Mouse (Mus musculus): ENCODE measurements at regions not wholly inside any gene's neighbourhood (a gene's known extent, or its start where the extent isn't known, plus 50 kb on each side); places are given as distances from the start of the nearest gene placed in this dataset.
A peak's percentile ranks its signal among the peaks of the same experiment; 100 is the strongest.

DNA sequence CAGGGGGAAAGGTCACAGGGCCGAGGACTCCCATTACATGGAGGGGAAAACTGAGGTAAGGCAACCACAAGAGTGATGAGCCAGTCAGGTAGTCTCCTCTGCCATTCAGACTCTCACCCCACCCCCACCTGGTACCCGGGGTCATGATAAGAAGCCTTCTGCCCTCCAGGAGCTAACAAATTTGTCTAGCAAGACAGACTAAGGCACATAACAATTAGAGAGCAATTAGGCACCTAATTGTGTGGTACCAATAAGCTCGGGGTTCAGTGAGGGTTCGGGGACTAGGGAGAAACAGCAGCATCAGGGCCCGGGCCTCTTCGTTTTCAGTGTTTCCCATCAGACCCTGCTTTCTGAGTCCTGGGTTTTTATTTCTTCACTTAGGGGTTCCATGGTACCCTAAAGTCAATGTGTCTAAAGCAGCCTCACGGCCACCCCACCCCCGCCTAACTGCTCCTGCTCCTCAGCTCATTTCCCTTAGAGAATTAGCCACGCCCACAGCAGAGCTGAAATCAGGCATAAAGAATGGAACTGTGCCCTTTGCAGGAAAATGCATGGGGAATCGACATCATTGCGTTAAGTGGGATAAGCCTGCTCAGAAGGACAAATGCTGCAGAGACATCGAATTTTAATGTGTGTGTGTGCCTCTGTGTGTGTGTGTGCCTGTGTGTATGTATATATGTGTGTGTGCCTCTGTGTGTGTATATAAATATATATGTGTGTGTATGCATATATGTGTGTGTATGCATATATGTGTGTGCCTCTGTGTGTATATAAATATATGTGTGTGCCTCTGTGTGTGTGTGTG lies 249.3 kb downstream of the Cryba4 start:
- H3K27ac ChIP-seq (replicated peaks), result peak overlapping the region; percentile 93
- no peaks in the 10 kb centered on the region for H3K27me3 ChIP-seq
- H3K9me3 ChIP-seq, result peaks cover 7% of the 10 kb centered on the region; the same call in 1 of the 2 replicates
- H3K36me3 ChIP-seq, result no peaks in the 10 kb centered on the region
- no peak overlapping the region for H3K9ac ChIP-seq (replicated peaks)
- H3K4me2 ChIP-seq (replicated peaks), result no peak overlapping the region
- 12% methylated on average over 12 of the region's 12 CpGs for WGBS
- H3K4me1 ChIP-seq, result peaks cover 22% of the 10 kb centered on the region
- ATAC-seq (replicated peaks), result no peak
- H3K4me3 ChIP-seq, result no peak overlapping the region

DNA sequence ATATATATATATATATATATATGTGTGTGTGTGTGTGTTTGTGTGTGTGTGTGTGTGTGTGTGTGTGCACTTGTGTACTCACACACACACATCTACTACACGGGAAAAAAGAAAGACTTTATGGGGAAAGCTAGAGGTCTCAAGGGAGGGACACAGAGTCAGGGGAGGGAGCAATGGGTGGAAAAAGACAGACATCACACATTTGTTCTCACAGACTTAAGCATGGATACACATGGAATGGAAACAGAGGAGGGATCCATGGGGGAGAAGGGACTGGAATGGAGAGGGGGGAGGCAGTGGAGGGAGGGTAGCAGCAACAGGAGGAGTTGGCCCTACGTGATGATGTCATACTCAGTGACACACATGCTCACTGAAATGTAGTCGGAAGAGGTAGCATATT lies 248.3 kb downstream of the Cryba4 start:
- no peak overlapping the region for H3K4me2 ChIP-seq (replicated peaks)
- ATAC-seq (replicated peaks), result no peak
- H3K27ac ChIP-seq (replicated peaks), result no peak overlapping the region
- H3K27me3 ChIP-seq, result no peaks in the 10 kb centered on the region
- H3K9me3 ChIP-seq, result peaks cover 7% of the 10 kb centered on the region; the same call in 1 of the 2 replicates
- no peak overlapping the region for H3K4me3 ChIP-seq
- peaks cover 22% of the 10 kb centered on the region for H3K4me1 ChIP-seq
- H3K36me3 ChIP-seq, result no peaks in the 10 kb centered on the region
- H3K9ac ChIP-seq (replicated peaks), result no peak overlapping the region
- WGBS, result 75% methylated on average over 3 of the region's 3 CpGs

DNA sequence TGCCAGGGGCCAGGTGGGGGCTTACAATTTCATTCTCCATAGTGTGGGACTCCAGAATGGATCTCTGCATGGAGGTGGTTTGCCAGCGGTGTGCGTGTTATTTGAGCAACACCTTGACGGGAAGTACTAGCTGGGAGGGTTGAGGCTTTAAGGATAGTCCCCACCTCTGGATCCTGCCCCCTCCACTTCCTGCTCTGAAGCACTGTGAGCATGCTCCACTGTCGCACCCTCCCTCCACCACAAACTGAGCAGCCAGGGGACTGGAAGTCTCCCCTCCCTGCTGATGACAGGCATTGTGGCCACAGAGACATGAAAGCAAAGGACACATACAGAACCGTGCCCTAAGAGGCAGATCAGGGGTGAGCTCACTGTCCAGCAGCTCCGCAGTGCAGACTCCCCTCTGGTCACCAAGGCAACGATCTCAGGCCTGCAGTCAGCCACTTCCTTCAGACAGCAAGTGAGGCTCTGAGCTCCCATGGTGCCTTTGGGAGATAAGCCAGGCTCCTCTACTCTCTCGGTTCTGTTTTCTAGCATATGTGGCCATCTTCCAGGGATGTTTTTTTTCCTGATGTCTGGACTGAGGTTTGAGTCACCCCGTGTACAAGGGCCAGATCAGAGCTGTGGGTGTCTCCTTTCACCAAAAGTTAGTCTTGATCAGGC lies 239.7 kb downstream of the Cryba4 start:
- no peak overlapping the region for H3K9ac ChIP-seq (replicated peaks)
- no peaks in the 10 kb centered on the region for H3K27me3 ChIP-seq
- ATAC-seq (replicated peaks), result 0 out of 2 replicates have a peak, but pooled peaks have one; percentile 51
- no peak overlapping the region for H3K27ac ChIP-seq (replicated peaks)
- no peaks in the 10 kb centered on the region for H3K9me3 ChIP-seq
- no peak overlapping the region for H3K4me3 ChIP-seq
- H3K4me2 ChIP-seq (replicated peaks), result no peak overlapping the region
- 33% methylated on average over 9 of the region's 9 CpGs for WGBS
- H3K36me3 ChIP-seq, result no peaks in the 10 kb centered on the region
- peaks cover 5% of the 10 kb centered on the region for H3K4me1 ChIP-seq

DNA sequence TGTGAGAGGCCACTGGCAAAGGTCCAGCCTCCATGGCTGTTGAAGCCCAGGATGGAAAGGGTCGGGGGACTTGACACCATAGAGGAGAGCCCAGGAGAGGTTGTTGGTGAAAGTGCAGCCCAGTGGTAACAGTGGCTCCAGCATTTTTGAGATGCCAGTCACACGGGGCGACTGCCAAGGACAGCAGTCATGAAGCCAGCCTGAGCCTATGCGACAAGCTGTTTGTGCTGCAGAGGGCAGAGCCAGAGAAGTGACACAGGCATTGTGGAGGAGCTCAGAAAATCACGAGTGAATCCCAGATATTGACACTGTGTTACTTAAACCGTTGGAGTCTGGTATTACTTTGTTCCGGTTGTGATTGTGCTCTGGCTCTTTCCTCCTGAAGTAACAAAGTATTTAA lies 233.4 kb downstream of the Cryba4 start:
- H3K9me3 ChIP-seq, result no peaks in the 10 kb centered on the region
- H3K4me2 ChIP-seq (replicated peaks), result no peak overlapping the region
- ATAC-seq (replicated peaks), result no peak
- 0 out of 2 replicates have a peak overlapping the region, but pooled peaks have one; percentile 27 for H3K27ac ChIP-seq (replicated peaks)
- H3K9ac ChIP-seq (replicated peaks), result no peak overlapping the region
- peaks cover 17% of the 10 kb centered on the region for H3K4me1 ChIP-seq
- no peak overlapping the region for H3K4me3 ChIP-seq
- H3K27me3 ChIP-seq, result no peaks in the 10 kb centered on the region
- no peaks in the 10 kb centered on the region for H3K36me3 ChIP-seq
- WGBS, result 52% methylated on average over 7 of the region's 7 CpGs

DNA sequence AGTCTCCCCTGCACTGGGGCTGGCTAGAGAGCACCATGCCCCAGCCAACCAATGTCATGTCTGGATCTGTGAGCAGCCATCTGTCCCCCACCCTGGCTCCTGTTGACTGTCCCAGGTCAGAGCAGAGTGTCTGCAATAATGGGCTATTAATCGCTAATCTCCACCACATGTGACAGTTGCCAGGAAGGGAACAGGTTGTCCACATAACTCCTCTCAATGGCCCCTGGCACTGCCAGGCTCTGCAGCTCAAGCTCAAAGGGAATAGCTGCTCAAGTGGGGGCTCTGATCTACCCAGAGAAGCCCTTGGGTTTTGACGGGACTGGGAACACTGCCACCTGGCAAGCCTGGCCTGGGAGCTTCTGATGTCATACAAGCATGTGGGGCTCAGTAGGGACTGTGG lies 231.4 kb downstream of the Cryba4 start:
- 44% methylated on average over 2 of the region's 2 CpGs for WGBS

GRCm38 (mm10) chr5:112029955-112030354 lies 222.4 kb downstream of the Cryba4 start:
- H3K27ac ChIP-seq (replicated peaks), result peak overlapping the region; percentile 77
- no peak overlapping the region for H3K4me2 ChIP-seq (replicated peaks)
- no peaks in the 10 kb centered on the region for H3K27me3 ChIP-seq
- no peaks in the 10 kb centered on the region for H3K36me3 ChIP-seq
- ATAC-seq (replicated peaks), result peak; percentile 69
- WGBS, result 9% methylated on average over 11 of the region's 11 CpGs
- H3K9ac ChIP-seq (replicated peaks), result no peak overlapping the region
- H3K4me1 ChIP-seq, result peaks cover 26% of the 10 kb centered on the region
- no peak overlapping the region for H3K4me3 ChIP-seq
- no peaks in the 10 kb centered on the region for H3K9me3 ChIP-seq

More for the DNA sequence above, 231.4 kb downstream of the Cryba4 start:
- peak overlapping the region; percentile 37 for H3K27ac ChIP-seq (replicated peaks)
- H3K9me3 ChIP-seq, result no peaks in the 10 kb centered on the region
- no peak overlapping the region for H3K4me2 ChIP-seq (replicated peaks)
- ATAC-seq (replicated peaks), result peak; percentile 88
- H3K9ac ChIP-seq (replicated peaks), result no peak overlapping the region
- H3K27me3 ChIP-seq, result no peaks in the 10 kb centered on the region
- no peak overlapping the region for H3K4me3 ChIP-seq
- H3K36me3 ChIP-seq, result no peaks in the 10 kb centered on the region
- H3K4me1 ChIP-seq, result peaks cover 17% of the 10 kb centered on the region

DNA sequence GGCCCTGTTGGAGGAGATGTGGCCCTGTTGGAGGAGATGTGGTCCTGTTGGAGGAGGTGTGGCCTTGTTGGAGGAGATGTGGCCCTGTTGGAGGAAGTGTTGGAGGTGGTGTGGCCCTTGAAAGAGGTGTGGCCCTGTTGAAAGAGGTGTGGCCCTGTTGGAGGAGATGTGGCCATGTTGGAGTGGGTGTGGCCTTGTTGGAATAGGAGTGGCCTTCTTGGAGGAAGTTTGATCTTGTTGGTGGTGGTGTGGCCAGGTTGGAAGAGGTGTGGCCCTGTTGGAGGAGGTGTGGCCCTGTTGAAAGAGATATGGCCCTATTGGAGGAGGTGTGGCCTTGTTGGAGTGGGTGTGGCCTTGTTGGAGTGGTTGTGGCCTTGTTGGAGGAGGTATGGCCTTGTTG lies 220.3 kb downstream of the Cryba4 start:
- Histone ChIP-seq H3K4me2 (replicated peaks) (no peak overlapping the region), H3K4me3 (no peak overlapping the region), H3K27me3 (no peaks in the 10 kb centered on the region), H3K9me3 (no peaks in the 10 kb centered on the region), H3K4me1 (peaks cover 37% of the 10 kb centered on the region), H3K36me3 (no peaks in the 10 kb centered on the region), H3K9ac (replicated peaks) (no peak overlapping the region), H3K27ac (replicated peaks) (no peak overlapping the region)
- ATAC-seq (replicated peaks), result no peak

GRCm38 (mm10) chr5:112035426-112035825 lies 216.9 kb downstream of the Cryba4 start:
- 20% methylated on average over 8 of the region's 8 CpGs for WGBS

DNA sequence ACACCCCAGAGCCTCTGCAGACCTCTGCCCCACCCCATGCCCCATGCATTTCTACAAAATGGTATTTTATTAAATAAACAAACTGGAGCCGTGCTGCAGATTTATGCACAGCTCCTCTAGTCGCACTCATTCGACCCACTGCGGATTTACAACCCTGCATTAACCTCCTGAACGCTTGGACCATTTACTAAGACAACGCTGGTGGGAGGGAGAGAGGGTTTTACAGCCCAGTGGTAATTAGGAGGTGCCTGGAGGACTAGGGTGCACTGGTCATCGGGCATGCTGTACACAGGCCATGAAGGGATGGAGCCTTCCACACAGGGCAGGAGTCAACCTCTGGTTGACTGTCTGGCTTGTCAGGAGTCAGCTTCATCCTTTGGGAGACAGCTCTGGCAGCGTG lies 215.2 kb downstream of the Cryba4 start:
- Histone ChIP-seq H3K27me3 (no peaks in the 10 kb centered on the region), H3K4me3 (no peak overlapping the region), H3K4me2 (replicated peaks) (no peak overlapping the region), H3K27ac (replicated peaks) (no peak overlapping the region), H3K9ac (replicated peaks) (no peak overlapping the region), H3K36me3 (no peaks in the 10 kb centered on the region), H3K4me1 (peaks cover 46% of the 10 kb centered on the region), H3K9me3 (no peaks in the 10 kb centered on the region)
- 78% methylated on average over 8 of the region's 8 CpGs for WGBS
- no peak for ATAC-seq (replicated peaks)

More at GRCm38 (mm10) chr5:112035426-112035825, 216.9 kb downstream of the Cryba4 start:
- H3K4me2 ChIP-seq (replicated peaks), result no peak overlapping the region
- no peaks in the 10 kb centered on the region for H3K27me3 ChIP-seq
- H3K9me3 ChIP-seq, result no peaks in the 10 kb centered on the region
- ATAC-seq (replicated peaks), result no peak
- no peak overlapping the region for H3K27ac ChIP-seq (replicated peaks)
- H3K36me3 ChIP-seq, result no peaks in the 10 kb centered on the region
- no peak overlapping the region for H3K4me3 ChIP-seq
- no peak overlapping the region for H3K9ac ChIP-seq (replicated peaks)
- H3K4me1 ChIP-seq, result peaks cover 30% of the 10 kb centered on the region

GRCm38 (mm10) chr5:112039645-112040372 lies 212.5 kb downstream of the Cryba4 start:
- no peaks in the 10 kb centered on the region for H3K36me3 ChIP-seq
- peak overlapping the region; percentile 89 for H3K27ac ChIP-seq (replicated peaks)
- no peak overlapping the region for H3K4me3 ChIP-seq
- H3K9me3 ChIP-seq, result no peaks in the 10 kb centered on the region
- 42% methylated on average over 10 of the region's 10 CpGs for WGBS
- no peak overlapping the region for H3K4me2 ChIP-seq (replicated peaks)
- no peak overlapping the region for H3K9ac ChIP-seq (replicated peaks)
- peaks cover 53% of the 10 kb centered on the region for H3K4me1 ChIP-seq
- no peaks in the 10 kb centered on the region for H3K27me3 ChIP-seq
- no peak for ATAC-seq (replicated peaks)

GRCm38 (mm10) chr5:112040678-112041077 lies 211.6 kb downstream of the Cryba4 start:
- Histone ChIP-seq H3K9ac (replicated peaks) (0 out of 2 replicates have a peak overlapping the region, but pooled peaks have one; percentile 8), H3K27ac (replicated peaks) (peak overlapping the region; percentile 89), H3K4me1 (peaks cover 45% of the 10 kb centered on the region), H3K27me3 (no peaks in the 10 kb centered on the region), H3K4me2 (replicated peaks) (no peak overlapping the region), H3K36me3 (no peaks in the 10 kb centered on the region), H3K4me3 (no peak overlapping the region), H3K9me3 (no peaks in the 10 kb centered on the region)
- 0 out of 2 replicates have a peak, but pooled peaks have one; percentile 20 for ATAC-seq (replicated peaks)
- 30% methylated on average over 1 of the region's 1 CpGs for WGBS

DNA sequence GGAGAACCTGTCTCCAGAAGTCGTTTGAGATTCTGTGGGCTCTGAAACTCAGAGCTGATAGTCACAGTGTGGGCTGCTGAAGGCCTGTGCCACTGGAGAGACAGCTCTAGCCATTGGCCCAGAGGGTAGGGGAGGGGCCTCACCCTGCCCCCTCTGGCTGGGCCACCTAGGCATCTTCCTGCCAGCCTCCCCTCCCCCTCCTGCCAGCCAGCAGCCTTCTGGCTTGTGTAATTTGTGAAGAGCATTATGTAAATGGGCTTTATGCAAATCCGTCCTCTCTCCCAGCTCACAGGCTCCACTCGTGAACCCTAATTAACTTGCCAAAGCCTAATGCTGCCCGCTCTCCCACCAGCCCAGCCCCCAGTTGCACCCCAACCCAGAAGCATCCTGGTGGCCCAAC lies 211.0 kb downstream of the Cryba4 start:
- peak overlapping the region; percentile 89 for H3K27ac ChIP-seq (replicated peaks)
- no peak overlapping the region for H3K9ac ChIP-seq (replicated peaks)
- H3K9me3 ChIP-seq, result no peaks in the 10 kb centered on the region
- no peaks in the 10 kb centered on the region for H3K27me3 ChIP-seq
- H3K4me1 ChIP-seq, result peaks cover 40% of the 10 kb centered on the region
- H3K4me3 ChIP-seq, result no peak overlapping the region
- H3K36me3 ChIP-seq, result no peaks in the 10 kb centered on the region
- H3K4me2 ChIP-seq (replicated peaks), result 0 out of 2 replicates have a peak overlapping the region, but pooled peaks have one; percentile 2
- WGBS, result 10% methylated on average over 4 of the region's 4 CpGs
- peak; percentile 92 for ATAC-seq (replicated peaks)
